Mouse (Mus musculus) thymus, adult 2 months (tissue): ENCODE data around the gene Ttc22.

ENCODE experiments used
- CTCF ChIP-seq: fragments of 200-500 bp; IDR thresholded peaks from 2 replicates; pipeline ENCODE4 v1.5.1; 2012; ENCODE audit warnings: mild to moderate bottlenecking, control low read depth, low read length, moderate library complexity, borderline replicate concordance; ENCODE audit not compliant: control insufficient read depth, poor library complexity, insufficient read depth; ENCODE audit errors: extremely low read depth
- POLR2A ChIP-seq: fragments of 200-500 bp; IDR thresholded peaks from 2 replicates; pipeline ENCODE4 v1.6.1; 2012; ENCODE audit warnings: mild to moderate bottlenecking, low read length, control low read depth, moderate library complexity; ENCODE audit not compliant: control insufficient read depth, poor library complexity, insufficient read depth; ENCODE audit errors: extremely low read depth

- TF ChIP-seq CTCF (no peak), POLR2A (no peak)
Measured at GRCm38 (mm10) chr4:106614881-106615280, 7.4 kb upstream of the Ttc22 start.
